Mouse (Mus musculus): ENCODE results near the gene Klf1. TPM values are rescaled to one million over a fixed set of nuclear protein-coding genes. Genes with fewer than 3 reads are reported as not detected.
A peak's percentile ranks its signal among the peaks of the same experiment; 100 is the strongest.

The Klf1 gene
- polyA plus RNA-seq, 1 experiment from 2014 or later: 4.0 TPM

- H3K27me3 ChIP-seq (replicated peaks): peaks cover 37% of the 10 kb centered on the region
- no peak for ATAC-seq (ENCODE audit: low FRiP score, low read depth)
- 68% methylated on average over 13 of the region's 13 CpGs for WGBS
Measured at GRCm38 (mm10) chr8:84937620-84938485, 36.1 kb downstream of the Klf1 start.

GRCm38 (mm10) chr8:84943699-84944098, 42.0 kb downstream of the Klf1 start:
- peaks cover 17% of the 10 kb centered on the region; the same call in 1 of the 2 replicates for H3K4me1 ChIP-seq
- WGBS: 16% methylated on average over 4 of the region's 4 CpGs
- no peaks in the 10 kb centered on the region for H3K36me3 ChIP-seq
- no peak overlapping the region for H3K4me3 ChIP-seq
- H3K27ac ChIP-seq: no peak overlapping the region
- H3K9ac ChIP-seq: no peak overlapping the region
- H3K4me2 ChIP-seq (replicated peaks): no peak overlapping the region
- peaks cover 52% of the 10 kb centered on the region for H3K27me3 ChIP-seq (replicated peaks)
- no peak for ATAC-seq (ENCODE audit: low FRiP score, low read depth)
- no peaks in the 10 kb centered on the region for H3K9me3 ChIP-seq

More at GRCm38 (mm10) chr8:84937620-84938485, 36.1 kb downstream of the Klf1 start:
- Histone ChIP-seq H3K36me3 (no peaks in the 10 kb centered on the region), H3K4me3 (no peak overlapping the region; the same call in 1 of the 2 replicates), H3K4me1 (peaks cover 33% of the 10 kb centered on the region), H3K9me3 (no peaks in the 10 kb centered on the region), H3K27ac (no peak overlapping the region), H3K4me2 (replicated peaks) (peak overlapping the region; percentile 80), H3K9ac (no peak overlapping the region; the same call in 1 of the 2 replicates)

GRCm38 (mm10) chr8:84944478-84945160, 42.9 kb downstream of the Klf1 start:
- H3K36me3 ChIP-seq: no peaks in the 10 kb centered on the region
- peaks cover 57% of the 10 kb centered on the region for H3K27me3 ChIP-seq (replicated peaks)
- peak overlapping the region; percentile 94 for H3K4me2 ChIP-seq (replicated peaks)
- no peak for ATAC-seq (ENCODE audit: low FRiP score, low read depth)
- no peak overlapping the region for H3K9ac ChIP-seq
- H3K4me1 ChIP-seq: peaks cover 17% of the 10 kb centered on the region; the same call in 1 of the 2 replicates
- WGBS: 2% methylated on average over 26 of the region's 26 CpGs
- H3K4me3 ChIP-seq: peak overlapping the region; percentile 62; the same call in 1 of the 2 replicates
- no peaks in the 10 kb centered on the region for H3K9me3 ChIP-seq
- H3K27ac ChIP-seq: no peak overlapping the region

DNA sequence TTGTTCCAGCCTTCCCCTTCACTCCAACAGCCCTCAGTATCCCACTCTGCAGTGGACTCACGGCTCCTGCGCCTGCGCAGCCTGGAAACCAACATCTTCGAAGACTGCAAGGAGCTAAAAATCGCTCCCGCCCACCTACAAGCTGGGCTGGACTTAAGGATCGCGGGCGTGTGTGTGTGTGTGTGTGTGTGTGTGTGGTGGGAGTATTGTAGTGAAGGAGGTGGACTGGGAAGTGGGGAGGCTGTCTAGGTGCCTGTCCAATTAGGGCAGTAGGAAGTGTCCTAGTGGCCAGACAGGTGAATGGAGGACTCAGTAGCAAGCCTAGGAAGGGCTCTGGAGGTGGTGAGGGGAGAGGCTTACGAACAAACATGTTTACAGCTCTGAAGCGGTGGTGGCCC, 43.5 kb downstream of the Klf1 start:
- Histone ChIP-seq H3K9me3 (no peaks in the 10 kb centered on the region), H3K4me3 (peak overlapping the region; percentile 62), H3K36me3 (no peaks in the 10 kb centered on the region), H3K9ac (peak overlapping the region; percentile 72; the same call in 1 of the 2 replicates), H3K27ac (no peak overlapping the region), H3K4me1 (peaks cover 17% of the 10 kb centered on the region; the same call in 1 of the 2 replicates), H3K4me2 (replicated peaks) (peak overlapping the region; percentile 94), H3K27me3 (replicated peaks) (peaks cover 63% of the 10 kb centered on the region)
- 4% methylated on average over 11 of the region's 11 CpGs for WGBS
- peak; percentile 52 for ATAC-seq (ENCODE audit: low FRiP score, low read depth)

- peak; percentile 72 for ATAC-seq (ENCODE audit: low FRiP score, low read depth)
- H3K27me3 ChIP-seq (replicated peaks): peaks cover 69% of the 10 kb centered on the region
Measured at GRCm38 (mm10) chr8:84945633-84946527, 44.2 kb downstream of the Klf1 start.

GRCm38 (mm10) chr8:84946528-84947240, 45.0 kb downstream of the Klf1 start, which contains the start of gene Rtbdn:
Gene Rtbdn, plus strand, starts transcription at chr8:84946991.
- Histone ChIP-seq H3K27ac (no peak within 1 kb of the TSS), H3K9ac (peak within 1 kb of the TSS; percentile 72), H3K4me2 (replicated peaks) (peak within 1 kb of the TSS; percentile 94), H3K27me3 (replicated peaks) (peaks cover 76% of the 10 kb centered on the region), H3K9me3 (no peaks in the 10 kb centered on the region), H3K4me3 (peak within 1 kb of the TSS; percentile 62), H3K4me1 (peaks cover 17% of the 10 kb centered on the region; the same call in 1 of the 2 replicates), H3K36me3 (no peaks in the 10 kb centered on the region)
- 9% methylated on average over 17 of the region's 17 CpGs for WGBS
- no peak for ATAC-seq (ENCODE audit: low FRiP score, low read depth)

More at GRCm38 (mm10) chr8:84945633-84946527, 44.2 kb downstream of the Klf1 start:
- Histone ChIP-seq H3K27ac (no peak overlapping the region), H3K4me3 (peak overlapping the region; percentile 62), H3K36me3 (no peaks in the 10 kb centered on the region), H3K9me3 (no peaks in the 10 kb centered on the region), H3K4me1 (peaks cover 17% of the 10 kb centered on the region; the same call in 1 of the 2 replicates), H3K4me2 (replicated peaks) (peak overlapping the region; percentile 94), H3K9ac (peak overlapping the region; percentile 72)
- WGBS: under 1% methylated on average over 48 of the region's 67 CpGs

DNA sequence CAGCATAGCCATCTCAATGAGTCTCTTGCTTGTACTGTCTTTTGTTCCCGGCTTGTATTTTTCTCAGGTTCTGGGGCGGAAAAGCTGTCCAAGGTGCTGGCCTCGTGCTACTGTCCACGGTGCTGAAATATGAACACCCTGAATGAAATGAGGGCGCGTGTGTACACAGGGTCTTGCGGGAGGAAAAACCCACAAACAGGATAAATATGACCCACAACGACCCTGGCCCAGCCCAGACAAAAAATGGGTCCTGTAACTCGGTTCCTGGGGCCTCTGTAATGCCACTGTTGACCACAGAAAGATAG, 45.5 kb downstream of the Klf1 start:
- Histone ChIP-seq H3K27me3 (replicated peaks) (peaks cover 81% of the 10 kb centered on the region), H3K27ac (no peak overlapping the region), H3K9me3 (no peaks in the 10 kb centered on the region), H3K4me3 (no peak overlapping the region), H3K36me3 (no peaks in the 10 kb centered on the region), H3K9ac (no peak overlapping the region), H3K4me2 (replicated peaks) (peak overlapping the region; percentile 94; the same call in 1 of the 2 replicates), H3K4me1 (peaks cover 17% of the 10 kb centered on the region; the same call in 1 of the 2 replicates)
- no peak for ATAC-seq (ENCODE audit: low FRiP score, low read depth)
- 18% methylated on average over 9 of the region's 9 CpGs for WGBS

DNA sequence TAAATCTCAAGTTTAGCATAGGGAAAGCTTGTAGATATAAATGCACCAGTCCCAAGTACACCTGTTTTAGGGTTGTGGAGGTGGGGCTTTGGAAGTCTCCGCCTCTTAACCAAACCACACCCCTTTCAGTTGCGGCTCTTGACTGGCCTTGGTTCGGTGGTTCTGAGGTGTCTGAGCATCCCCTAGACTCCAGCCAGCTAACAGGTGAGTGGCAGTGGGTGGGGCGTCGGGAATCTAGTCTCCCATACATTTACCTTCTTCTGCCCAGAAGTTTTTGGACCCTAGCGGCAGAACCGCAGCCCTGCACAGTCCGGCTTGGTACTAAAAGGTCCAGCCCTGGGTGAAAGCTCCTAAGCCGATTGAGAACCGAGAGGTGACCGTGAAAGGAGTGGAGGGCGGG, 48.0 kb downstream of the Klf1 start:
- Histone ChIP-seq H3K4me2 (replicated peaks) (no peak overlapping the region), H3K4me3 (no peak overlapping the region), H3K9ac (no peak overlapping the region)

GRCm38 (mm10) chr8:84952612-84953255, 51.0 kb downstream of the Klf1 start:
- H3K4me3 ChIP-seq: no peak overlapping the region
- H3K9me3 ChIP-seq: no peaks in the 10 kb centered on the region
- peaks cover 48% of the 10 kb centered on the region for H3K27me3 ChIP-seq (replicated peaks)
- no peaks in the 10 kb centered on the region for H3K4me1 ChIP-seq
- H3K27ac ChIP-seq: no peak overlapping the region
- H3K4me2 ChIP-seq (replicated peaks): no peak overlapping the region
- no peak for ATAC-seq (ENCODE audit: low FRiP score, low read depth)
- WGBS: 7% methylated on average over 18 of the region's 18 CpGs
- no peak overlapping the region for H3K9ac ChIP-seq
- H3K36me3 ChIP-seq: peaks cover 7% of the 10 kb centered on the region

More for the DNA sequence above, 48.0 kb downstream of the Klf1 start:
- no peaks in the 10 kb centered on the region for H3K9me3 ChIP-seq
- H3K27ac ChIP-seq: no peak overlapping the region
- peaks cover 11% of the 10 kb centered on the region; the same call in 1 of the 2 replicates for H3K4me1 ChIP-seq
- H3K36me3 ChIP-seq: no peaks in the 10 kb centered on the region
- WGBS: 22% methylated on average over 12 of the region's 12 CpGs
- no peak for ATAC-seq (ENCODE audit: low FRiP score, low read depth)
- peaks cover 73% of the 10 kb centered on the region for H3K27me3 ChIP-seq (replicated peaks)
